Mouse (Mus musculus) liver, adult 2 months (tissue): Measurements from ENCODE around the gene Tarsl2.

Experiments used
- CTCF ChIP-seq: fragments of 200-500 bp; IDR thresholded peaks from 2 replicates; pipeline ENCODE4 v1.5.1; 2011; ENCODE audit warnings: low read depth, low read length, control low read depth
- POLR2A ChIP-seq: fragments of 200-500 bp; IDR thresholded peaks from 2 replicates; pipeline ENCODE4 v1.6.1; 2011; ENCODE audit warnings: low read length, control low read depth; ENCODE audit not compliant: insufficient read depth; ENCODE audit errors: extremely low read depth

DNA sequence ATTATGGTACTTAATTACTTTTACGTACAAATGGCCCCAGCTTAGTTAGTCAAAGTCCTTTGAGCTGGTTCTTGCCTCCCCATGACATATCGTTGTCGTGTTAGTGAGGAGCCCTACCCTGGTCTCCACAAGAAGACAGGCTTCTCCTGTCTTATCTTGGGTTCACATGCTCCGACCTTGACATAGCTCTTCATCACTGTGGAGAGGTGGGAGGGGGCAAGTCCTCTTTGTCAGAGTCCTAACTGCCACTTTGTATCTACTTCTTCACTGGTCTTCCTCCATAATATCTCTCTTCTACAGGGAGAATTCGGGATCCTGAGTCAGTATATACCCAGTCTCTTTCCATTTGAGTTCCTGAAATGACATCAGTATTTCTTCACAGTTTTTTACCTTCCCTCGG, 4.0 kb upstream of the Tarsl2 start:
- TF ChIP-seq CTCF (no peak), POLR2A (no peak)
